Mouse (Mus musculus): ENCODE results near the gene Zfp936. TPM values are rescaled to one million over a fixed set of nuclear protein-coding genes. Genes with fewer than 3 reads are reported as not detected.

Gene Zfp936
- not detected for polyA plus RNA-seq (2017; shearing (Covaris generic))

GRCm38 (mm10) chr7:43113929-43114328 is at the start of gene Zfp936:
Gene Zfp936, plus strand, starts transcription at chr7:43114229.

Other genes with a start within 250 kb of the Zfp936 start
- gene Gm2381, start 247.0 kb upstream of the Zfp936 start, polyA plus RNA-seq (2017; shearing (Covaris generic)), result not detected
- gene Vmn2r63, start 180.4 kb upstream of the Zfp936 start, polyA plus RNA-seq (2017; shearing (Covaris generic)), result 0.05 TPM
- gene Gm9268, start 95.5 kb upstream of the Zfp936 start, polyA plus RNA-seq (2017; shearing (Covaris generic)), result not detected
- 24.8 TPM for gene Zfp715, start 199.1 kb downstream of the Zfp936 start, polyA plus RNA-seq (2017; shearing (Covaris generic))
- not detected for gene Siglecf, start 237.1 kb downstream of the Zfp936 start, polyA plus RNA-seq (2017; shearing (Covaris generic))

Measured in activated CD4-positive, CD25-positive, alpha-beta regulatory T cell, adult 9 weeks (primary cell).